Mouse (Mus musculus) layer of hippocampus, adult 2 months (tissue): ENCODE results near the gene Tat. TPM values are rescaled to one million over a fixed set of nuclear protein-coding genes. Genes with fewer than 3 reads are reported as not detected.
A peak's percentile ranks its signal among the peaks of the same experiment; 100 is the strongest.

Experiments used
- DNase-seq, 2 experiments: peaks; one replicate each; pipeline ENCODE4 v3.0.0; 2022; ENCODE audit warnings: low spot score in 2 of 2
- H3K27ac ChIP-seq: fragments of 200-600 bp; 2 replicates; pipeline ENCODE4 v1.8.1; 2022
- H3K4me3 ChIP-seq: fragments of 200-600 bp; 2 replicates; pipeline ENCODE4 v1.8.1; 2022; ENCODE audit warnings: mild to moderate bottlenecking
- CTCF ChIP-seq: fragments of 200-600 bp; conservative IDR thresholded peaks from 2 replicates; pipeline ENCODE4 v1.8.1; 2022; ENCODE audit warnings: antibody characterized with exemption, mild to moderate bottlenecking, moderate library complexity
- long read RNA-seq, 2 experiments: library from polyadenylated mRNA; stranded (forward); transcript quantifications; one replicate each; pipeline ENCODE4 v2.0.0; 2021; ENCODE audit warnings: borderline mapping rate in 2 of 2
- total RNA-seq, 2 experiments: library from RNA; stranded (reverse); gene quantifications; 2 replicates each; pipeline ENCODE4 v1.2.3; 2021

The Tat gene
- total RNA-seq, result not detected
- long read RNA-seq, experiment 1, result 0 reads
- long read RNA-seq, experiment 2, result 0 reads

DNA sequence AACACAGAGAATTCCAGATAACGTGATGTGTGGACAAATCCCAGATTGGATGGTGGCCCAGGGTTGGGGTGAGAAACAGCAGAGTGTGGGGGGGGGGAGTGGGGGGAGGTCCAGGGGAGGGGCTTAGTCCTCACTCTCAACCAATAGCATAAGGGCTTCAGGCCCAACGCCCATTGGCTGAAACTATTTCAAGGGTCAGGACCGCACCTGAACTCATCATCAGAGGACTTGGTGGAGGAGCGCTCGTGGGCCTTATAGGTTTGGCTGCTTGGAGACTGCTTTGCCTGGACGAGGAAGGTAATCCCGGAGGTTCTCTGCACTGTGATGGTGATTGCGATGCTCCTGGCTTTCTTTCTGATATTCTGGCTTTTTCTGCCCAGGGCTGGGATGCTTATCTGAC lies at the start of gene Tat:
Tat (plus strand) TSS at position 214 of the 400 bp plus-strand sequence.
- Histone ChIP-seq H3K27ac (no peak within 1 kb of the TSS), H3K4me3 (no peak within 1 kb of the TSS)
- TF ChIP-seq CTCF, result no peak
- no peak for DNase-seq

DNA sequence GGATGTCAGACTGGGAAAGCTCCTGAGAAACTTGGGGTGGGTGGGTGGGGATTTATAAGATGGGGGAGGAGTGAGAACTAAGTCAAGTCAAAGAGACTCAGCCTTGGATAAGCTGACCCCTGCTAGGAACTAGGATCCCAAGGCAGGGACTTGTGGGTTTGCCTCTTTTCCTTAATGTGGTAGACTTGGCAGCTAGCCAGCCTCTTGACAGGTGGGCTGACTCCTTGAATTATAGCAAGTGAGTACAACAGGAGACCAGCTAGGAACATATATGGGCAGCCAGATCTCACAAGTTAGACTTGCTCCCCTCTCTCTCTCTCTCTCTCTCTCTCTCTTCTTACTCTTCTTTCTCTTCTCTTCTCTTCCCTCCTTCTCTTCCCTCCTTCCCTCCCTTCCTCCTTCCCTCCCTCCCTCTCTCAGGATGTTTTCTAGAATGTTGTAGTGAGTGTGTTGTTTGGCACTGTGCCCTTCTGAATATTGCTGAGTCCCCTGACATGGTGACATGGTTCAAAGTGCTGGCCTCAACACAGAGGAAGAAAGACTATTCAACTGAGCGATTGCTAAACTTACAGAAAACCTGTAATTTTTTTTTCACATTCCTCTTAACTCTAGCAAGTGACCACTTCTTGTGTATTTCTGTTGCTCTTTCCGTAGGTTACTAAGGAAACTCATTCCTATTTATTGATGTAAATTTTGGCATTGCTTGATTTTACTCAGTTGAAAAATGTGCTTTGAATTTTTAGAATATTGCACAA lies 48.5 kb upstream of the Tat start:
- no peak for TF ChIP-seq CTCF
- H3K27ac ChIP-seq, result no peak overlapping the region
- no peak for DNase-seq
- no peak overlapping the region for H3K4me3 ChIP-seq

DNA sequence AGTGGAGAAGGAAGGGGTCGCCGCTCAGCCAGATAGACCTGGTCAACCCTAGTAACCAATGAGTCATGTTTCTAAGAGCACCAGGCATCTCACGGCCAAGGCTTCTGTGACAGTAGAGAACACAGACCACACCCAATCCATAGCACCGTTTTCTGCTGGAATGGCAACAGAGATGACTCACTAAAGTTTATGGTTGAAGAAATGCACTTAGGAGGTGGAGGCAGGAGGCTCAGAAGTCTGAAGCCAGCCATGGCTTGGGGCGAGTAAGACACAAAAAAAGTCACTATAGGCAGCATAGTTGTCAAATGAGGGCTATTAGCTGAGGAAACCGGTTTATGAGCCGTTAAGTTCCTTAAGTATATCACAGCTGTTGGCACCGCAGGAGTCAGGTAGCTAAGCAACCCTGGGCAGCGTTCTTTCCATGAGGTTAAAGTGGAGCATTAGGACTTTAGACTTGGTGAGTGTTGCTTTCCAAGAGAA lies 45.0 kb upstream of the Tat start:
- Histone ChIP-seq H3K4me3 (no peak overlapping the region), H3K27ac (no peak overlapping the region)
- no peak for DNase-seq
- TF ChIP-seq CTCF, result no peak

DNA sequence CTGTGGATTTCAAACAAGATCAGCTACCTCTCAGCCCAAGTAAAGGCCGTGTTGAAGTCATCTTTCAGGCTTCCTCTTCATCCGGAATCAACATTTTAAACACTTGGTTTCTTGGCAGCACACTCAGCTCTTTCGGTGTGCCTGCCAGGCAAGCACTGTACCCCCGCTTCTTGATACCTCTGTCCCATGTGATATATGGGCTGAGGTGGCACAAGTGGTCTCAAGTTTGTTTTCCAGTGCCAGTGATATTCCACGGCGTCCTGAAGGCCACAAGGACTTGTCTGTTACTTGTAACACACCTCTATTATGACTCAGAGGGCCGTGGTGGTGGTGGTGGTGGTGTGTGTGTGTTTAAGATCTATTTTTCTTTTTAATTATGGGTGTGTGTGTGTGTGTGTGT lies 44.5 kb upstream of the Tat start:
- no peak for TF ChIP-seq CTCF
- no peak for DNase-seq
- no peak overlapping the region for H3K4me3 ChIP-seq
- no peak overlapping the region for H3K27ac ChIP-seq

DNA sequence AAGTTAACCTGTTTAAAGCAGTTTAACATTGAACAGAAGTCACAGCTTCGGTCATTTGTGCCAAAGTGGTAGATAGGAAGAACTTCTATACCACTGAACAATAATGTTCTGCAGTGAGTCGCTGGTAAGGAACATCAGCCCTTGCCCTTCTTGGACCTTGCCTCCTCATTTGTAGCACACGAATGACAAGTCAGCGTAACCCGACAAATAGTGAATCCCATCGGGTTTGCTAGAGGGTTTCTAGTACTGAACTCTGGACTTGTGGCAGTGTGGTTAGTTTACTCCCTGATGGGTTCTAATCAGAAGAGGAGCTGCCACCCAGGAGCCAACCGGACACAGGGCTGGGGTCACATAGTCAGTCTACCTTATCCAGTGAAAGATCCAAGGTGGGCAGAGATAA lies 44.0 kb upstream of the Tat start:
- DNase-seq, result no peak
- no peak for TF ChIP-seq CTCF
- H3K27ac ChIP-seq, result no peak overlapping the region
- H3K4me3 ChIP-seq, result no peak overlapping the region

DNA sequence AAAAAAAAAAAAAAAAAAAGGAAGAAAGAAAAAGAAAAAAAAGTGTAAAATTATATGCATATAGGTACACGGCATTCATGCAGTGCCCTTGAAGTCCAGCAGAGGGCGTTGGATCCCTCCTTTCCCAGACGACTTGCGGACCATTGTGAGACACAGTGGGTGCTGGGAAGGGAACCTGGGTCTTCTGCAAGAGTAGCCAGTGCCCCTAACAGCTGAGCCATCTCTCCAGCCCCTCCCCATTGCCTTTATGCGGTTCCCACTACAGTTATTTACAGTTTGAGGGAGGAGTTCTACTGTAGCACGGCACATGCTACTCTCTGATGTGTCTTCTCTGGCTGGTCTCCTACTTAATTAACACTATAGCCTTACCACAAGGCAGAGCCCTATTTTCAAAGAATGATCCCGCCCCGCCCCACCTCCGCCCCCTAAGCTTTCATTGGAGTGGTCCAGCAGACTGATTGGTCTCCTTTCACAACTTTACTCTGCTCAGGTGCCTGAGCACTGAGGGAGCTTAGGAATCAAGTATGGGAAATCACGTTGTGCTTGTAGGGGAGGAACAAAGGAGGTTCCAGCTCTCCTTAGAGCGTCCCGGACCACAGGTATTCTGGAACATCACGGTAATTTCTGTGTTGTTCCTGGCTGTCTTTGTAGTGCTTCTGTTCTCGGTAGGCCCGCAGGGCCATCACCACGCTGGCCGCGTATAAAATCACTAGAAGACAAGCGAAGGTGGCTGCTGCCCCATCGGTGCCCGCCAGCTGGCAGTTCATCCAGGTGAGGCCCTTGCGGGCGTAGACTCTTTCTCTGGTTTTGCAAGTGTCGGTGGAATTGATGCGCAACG lies 42.6 kb upstream of the Tat start:
- peak in 1 of 2 experiments; percentile 59 for DNase-seq
- peak overlapping the region; percentile 53 for H3K4me3 ChIP-seq
- peak; percentile 79 for TF ChIP-seq CTCF
- H3K27ac ChIP-seq, result no peak overlapping the region

DNA sequence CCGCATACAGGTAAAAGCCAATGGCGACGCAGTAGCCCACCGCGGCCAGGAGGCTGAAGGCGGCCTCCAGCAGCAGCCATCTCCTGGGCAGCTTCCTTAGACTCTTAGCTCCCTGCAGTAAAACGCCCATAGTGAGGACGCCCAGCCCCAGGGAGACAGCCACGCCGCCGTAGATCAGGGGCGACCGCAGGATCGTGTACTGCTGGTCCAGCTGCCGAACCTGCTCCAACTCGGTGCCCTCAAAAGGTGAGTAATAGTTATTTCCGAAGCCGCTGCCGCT lies 42.0 kb upstream of the Tat start:
- no peak for DNase-seq
- H3K4me3 ChIP-seq, result peak overlapping the region; percentile 53
- TF ChIP-seq CTCF, result no peak
- no peak overlapping the region for H3K27ac ChIP-seq

DNA sequence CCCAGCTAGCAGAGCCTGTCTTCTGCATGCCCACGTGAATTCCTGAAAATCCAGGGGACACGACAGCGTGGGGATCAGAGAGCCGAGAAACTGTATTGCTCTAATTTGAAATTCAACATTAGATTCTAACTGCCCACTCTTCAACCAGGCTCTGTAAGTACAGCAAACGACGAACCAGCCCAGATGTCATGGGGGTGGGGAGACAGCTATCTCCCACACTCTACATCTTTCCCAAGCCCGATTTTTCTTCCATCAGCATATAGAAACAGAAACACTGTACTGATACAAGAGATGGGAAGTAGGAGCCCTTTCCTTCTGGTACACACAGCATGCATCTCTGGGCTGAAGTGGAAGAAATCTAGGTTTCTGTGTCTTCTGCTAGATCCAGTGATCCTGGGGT lies 38.1 kb upstream of the Tat start:
- peak in 1 of 2 experiments; percentile 67 for DNase-seq
- no peak overlapping the region for H3K27ac ChIP-seq
- H3K4me3 ChIP-seq, result no peak overlapping the region
- TF ChIP-seq CTCF, result no peak

DNA sequence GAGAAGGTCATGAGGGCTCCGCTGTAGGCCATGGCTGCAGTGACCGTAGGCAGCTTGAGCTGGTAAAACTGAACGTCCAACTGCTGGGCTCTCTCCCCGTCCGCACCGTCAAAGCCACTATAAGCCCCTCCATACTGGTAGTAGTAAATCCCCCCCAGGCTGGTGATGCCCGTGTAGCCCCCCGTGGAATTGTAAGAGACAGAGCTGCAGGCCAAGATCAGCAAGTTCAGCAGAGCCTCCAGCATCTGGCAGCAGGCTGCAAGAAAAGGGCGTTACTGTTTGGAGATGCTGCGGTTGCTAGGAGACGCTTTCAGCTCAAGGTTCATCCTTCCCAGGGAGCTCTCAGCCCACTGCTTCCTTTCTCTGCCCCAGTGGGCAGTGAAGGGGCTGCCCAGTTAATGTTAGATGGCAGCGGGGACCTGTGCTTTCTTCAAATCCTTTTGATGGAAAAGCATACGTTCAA lies 35.7 kb upstream of the Tat start:
- Histone ChIP-seq H3K27ac (no peak overlapping the region), H3K4me3 (no peak overlapping the region)
- no peak for TF ChIP-seq CTCF
- DNase-seq, result peak; percentile 30 to 36

DNA sequence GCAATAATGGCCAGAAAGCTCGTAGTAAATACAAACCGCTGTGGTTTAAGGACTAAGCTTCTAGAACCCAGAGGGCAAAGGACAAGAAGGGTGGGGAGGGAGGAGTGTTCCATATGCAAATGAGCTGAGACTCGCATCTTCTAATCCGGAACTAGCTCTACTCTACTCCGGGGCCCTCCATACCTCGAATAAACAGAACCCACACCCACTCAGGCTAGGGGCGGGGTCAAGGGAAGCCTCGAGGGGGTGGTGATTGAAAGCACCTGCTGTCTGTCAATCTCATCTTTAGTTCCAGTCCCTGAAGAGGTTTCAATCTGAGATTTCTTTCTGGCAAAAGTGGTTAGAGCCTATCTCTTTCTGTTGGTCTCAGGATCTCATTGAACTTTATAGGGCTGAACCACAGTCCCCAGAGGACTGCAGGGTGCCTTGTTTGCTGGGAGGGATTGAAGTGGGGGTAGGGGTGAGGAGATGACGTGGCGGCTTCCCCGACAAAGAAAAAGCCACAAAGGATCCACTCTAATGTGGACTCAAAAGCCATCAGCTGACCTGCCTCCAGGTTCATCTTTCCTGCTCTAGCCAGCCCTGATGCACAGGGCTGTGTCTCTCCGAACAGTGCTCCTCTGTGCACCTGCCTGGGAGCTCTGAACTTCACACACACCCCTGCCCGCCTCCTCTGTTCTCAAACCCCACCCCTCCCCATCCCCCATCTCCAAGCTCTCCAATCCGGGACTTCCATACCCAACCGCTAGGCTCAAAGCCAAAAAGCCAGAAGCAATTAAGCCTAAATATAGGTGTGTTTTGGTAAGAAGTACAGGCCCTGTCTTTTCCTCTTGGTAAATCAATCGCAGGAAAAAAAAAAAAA lies 32.8 kb upstream of the Tat start:
- Histone ChIP-seq H3K4me3 (no peak overlapping the region), H3K27ac (no peak overlapping the region)
- no peak for DNase-seq
- TF ChIP-seq CTCF, result no peak

DNA sequence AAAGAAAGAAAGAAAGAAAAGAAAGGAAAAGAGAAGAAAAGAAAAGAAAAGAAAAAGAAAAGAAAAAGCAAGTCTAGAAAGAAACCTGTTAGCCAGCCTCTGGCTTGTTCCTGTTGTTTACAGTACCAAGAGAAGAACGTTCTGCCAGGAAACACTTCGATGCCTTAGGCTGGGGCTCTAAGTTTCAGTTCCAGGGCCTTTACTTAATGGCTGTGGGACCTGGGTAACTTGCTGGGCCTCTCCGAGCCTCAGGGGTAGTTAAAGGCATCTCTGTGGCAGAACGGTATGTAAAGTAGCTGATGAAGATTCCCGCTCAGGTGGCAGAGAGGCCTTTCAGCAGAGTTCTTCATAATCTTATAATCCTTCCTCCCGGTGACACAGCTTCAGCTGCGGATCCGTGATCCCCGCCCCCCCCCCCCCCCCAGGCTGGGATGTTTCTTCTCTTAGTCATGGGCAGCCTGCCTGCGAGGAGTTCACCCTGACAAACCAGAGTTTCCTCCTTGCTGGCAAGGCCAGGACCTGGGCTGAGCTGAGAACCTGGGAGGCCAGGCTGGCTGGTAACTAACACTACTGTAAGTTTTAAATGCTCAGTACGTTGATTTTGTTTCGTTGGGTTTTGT lies 32.1 kb upstream of the Tat start:
- no peak overlapping the region for H3K27ac ChIP-seq
- no peak overlapping the region for H3K4me3 ChIP-seq
- no peak for DNase-seq
- TF ChIP-seq CTCF, result no peak

DNA sequence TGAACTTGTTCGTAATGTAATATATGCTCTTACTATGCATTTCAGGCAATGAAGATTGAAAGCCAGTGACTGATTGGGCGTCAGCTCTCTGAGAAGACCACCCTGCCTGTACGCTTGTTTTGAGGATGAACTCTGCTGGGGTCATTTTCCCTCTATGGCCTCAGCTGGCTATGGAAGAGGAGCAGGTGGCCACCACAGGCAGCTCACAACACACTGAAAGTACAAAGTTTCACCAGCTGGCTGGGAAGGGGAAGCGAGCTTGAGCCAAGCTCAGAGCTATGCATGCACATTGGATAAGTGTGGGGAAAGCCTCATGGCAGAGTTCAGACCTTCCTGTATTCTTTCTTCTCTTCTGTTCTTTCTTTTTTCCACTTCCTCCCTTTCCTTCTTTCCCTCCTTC lies 31.1 kb upstream of the Tat start:
- no peak for TF ChIP-seq CTCF
- no peak for DNase-seq
- Histone ChIP-seq H3K4me3 (no peak overlapping the region), H3K27ac (no peak overlapping the region)
